Mouse (Mus musculus): ENCODE results near the gene Zdhhc22. TPM values are rescaled to one million over a fixed set of nuclear protein-coding genes. Genes with fewer than 3 reads are reported as not detected.
A peak's percentile ranks its signal among the peaks of the same experiment; 100 is the strongest.

Zdhhc22 gene
- not detected for total RNA-seq (2021)
- long read RNA-seq, experiment 1, result 0 reads
- long read RNA-seq, experiment 2, result 0 reads

GRCm38 (mm10) chr12:86989890-86990754, at the start of gene Zdhhc22:
Zdhhc22 (minus strand) TSS chr12:86990430.
- DNase-seq, result no peak

- DNase-seq, result no peak
Observed at GRCm38 (mm10) chr12:87036631-87037030, 46.4 kb upstream of the Zdhhc22 start.

DNA sequence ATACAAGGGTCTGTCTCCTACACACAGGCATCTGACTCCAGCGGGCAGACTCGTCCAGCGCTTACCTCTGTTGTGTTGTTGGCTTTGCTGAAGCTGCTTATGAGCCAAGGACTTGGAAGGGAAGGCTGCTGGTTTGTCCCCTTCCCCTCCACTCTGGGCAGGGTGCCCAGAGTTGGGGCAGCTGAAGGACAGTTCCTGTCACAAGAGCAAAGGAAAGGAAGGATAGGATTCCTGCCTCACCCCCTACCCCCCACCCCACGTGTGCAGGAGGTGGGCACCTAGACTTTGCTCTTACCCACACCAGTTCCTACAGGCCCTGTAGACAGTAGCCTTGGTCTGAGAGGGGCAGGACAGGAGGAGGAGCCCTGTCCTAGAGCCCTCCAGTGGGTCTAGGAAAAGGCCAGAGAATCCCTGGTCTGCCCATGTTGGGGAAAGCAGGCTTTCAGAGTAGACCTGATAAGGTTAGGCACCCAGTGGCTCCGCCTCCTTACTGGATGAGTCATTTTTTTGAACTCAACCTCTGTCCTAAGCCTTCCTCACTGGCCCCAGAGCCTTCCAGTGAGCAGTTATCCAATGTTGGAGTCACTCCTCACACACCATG, 41.0 kb upstream of the Zdhhc22 start:
- peak; percentile 71 to 78 for DNase-seq

- no peak for DNase-seq
Observed at GRCm38 (mm10) chr12:87029251-87029976, 39.2 kb upstream of the Zdhhc22 start.

DNA sequence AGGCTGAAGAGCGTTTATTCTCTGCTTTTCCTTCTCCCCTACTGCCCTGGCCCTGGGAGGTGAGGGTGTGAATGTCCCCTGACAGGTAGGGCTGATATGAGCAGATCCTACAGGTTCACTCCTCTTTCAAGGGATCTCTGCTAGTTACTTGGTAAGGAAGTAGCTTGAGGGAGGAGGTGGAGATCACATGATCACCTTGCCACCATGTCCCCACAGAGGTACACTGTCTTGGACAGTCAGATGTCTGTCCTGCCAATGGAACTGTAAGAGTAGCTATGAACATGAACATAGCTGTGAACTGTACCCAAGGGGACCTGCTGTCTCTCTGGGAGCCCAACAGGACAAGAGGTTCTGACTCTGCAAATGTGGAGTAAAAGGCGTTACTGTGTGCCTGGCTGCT, 37.8 kb upstream of the Zdhhc22 start:
- DNase-seq, result no peak

DNA sequence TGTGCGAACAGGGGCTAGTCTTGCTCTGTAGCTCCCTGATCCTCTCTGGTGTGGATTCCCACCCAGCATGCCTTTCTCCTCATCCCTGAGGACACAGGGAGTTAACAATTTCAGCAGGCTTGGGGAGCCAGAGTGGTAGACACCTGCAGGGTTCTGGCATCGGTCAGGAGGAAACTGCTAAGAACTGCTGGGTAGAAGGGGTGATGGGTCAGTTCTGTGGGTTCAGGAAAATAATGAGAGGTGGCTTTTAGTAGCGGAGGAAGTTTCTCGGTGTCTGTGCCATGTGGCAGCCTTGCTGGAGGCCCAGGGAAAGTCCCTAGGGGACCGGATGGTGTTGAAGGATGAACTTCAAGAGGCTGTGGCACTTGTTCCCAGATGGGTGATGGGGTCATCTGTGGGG, 37.2 kb upstream of the Zdhhc22 start:
- no peak for DNase-seq

- DNase-seq, result no peak
Observed at GRCm38 (mm10) chr12:87026871-87027240, 36.6 kb upstream of the Zdhhc22 start.

GRCm38 (mm10) chr12:87026109-87026870, 36.1 kb upstream of the Zdhhc22 start:
- DNase-seq, result peak; percentile 7 to 11

GRCm38 (mm10) chr12:87023456-87023855, 33.2 kb upstream of the Zdhhc22 start:
- DNase-seq, result no peak

- no peak for DNase-seq
Observed at GRCm38 (mm10) chr12:87022006-87022405, 31.8 kb upstream of the Zdhhc22 start.

- no peak for DNase-seq
Observed at GRCm38 (mm10) chr12:87021040-87021439, 30.8 kb upstream of the Zdhhc22 start, which contains the start of gene Tmem63c. Tmem63c (plus strand) TSS chr12:87021340.

DNA sequence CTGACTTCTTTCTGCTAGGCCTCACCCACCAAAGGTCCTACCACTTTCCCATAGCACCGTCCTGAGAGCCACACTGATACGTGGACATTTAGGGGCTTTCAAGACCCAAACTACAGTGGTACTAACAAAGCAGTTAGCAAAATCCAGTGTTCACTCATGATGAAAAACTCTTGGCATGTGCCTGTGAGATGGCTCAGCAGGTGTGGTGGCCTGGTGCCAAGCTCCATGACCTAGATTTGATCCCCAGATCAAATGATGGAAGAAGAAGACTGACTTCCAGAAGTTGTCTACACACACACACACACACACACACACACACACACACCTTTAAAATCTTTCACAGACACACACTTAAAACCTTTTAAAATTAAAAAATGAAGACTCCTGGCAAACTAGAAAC, 28.5 kb upstream of the Zdhhc22 start:
- DNase-seq, result no peak

- peak in 1 of 2 experiments; percentile 47 for DNase-seq
Observed at GRCm38 (mm10) chr12:87017041-87017440, 26.8 kb upstream of the Zdhhc22 start.

GRCm38 (mm10) chr12:87004596-87004995, 14.4 kb upstream of the Zdhhc22 start:
- DNase-seq, result no peak

GRCm38 (mm10) chr12:87003606-87004005, 13.4 kb upstream of the Zdhhc22 start:
- no peak for DNase-seq

GRCm38 (mm10) chr12:87002815-87003214, 12.6 kb upstream of the Zdhhc22 start:
- DNase-seq, result no peak

- DNase-seq, result no peak
Observed at GRCm38 (mm10) chr12:87002209-87002608, 12.0 kb upstream of the Zdhhc22 start.

GRCm38 (mm10) chr12:87000840-87001176, 10.6 kb upstream of the Zdhhc22 start:
- no peak for DNase-seq

- peak in 1 of 2 experiments; percentile 44 for DNase-seq
Observed at GRCm38 (mm10) chr12:87000151-87000839, 10.1 kb upstream of the Zdhhc22 start.

- peak; percentile 80 to 85 for DNase-seq
Observed at GRCm38 (mm10) chr12:86999283-86999820, 9.1 kb upstream of the Zdhhc22 start.

- no peak for DNase-seq
Observed at GRCm38 (mm10) chr12:86998699-86999098, 8.5 kb upstream of the Zdhhc22 start.
